Mouse (Mus musculus): ENCODE measurements at regions not wholly inside any gene's neighbourhood (a gene's known extent, or its start where the extent isn't known, plus 50 kb on each side); places are given as distances from the start of the nearest gene placed in this dataset.

- no peak for DNase-seq
Observed at GRCm38 (mm10) chr9:13905086-13905669, 77.7 kb downstream of the Fam76b start.

GRCm38 (mm10) chr9:13906736-13907135, 79.2 kb downstream of the Fam76b start:
- DNase-seq: no peak

- DNase-seq: no peak
Observed at GRCm38 (mm10) chr9:13909604-13910003, 82.1 kb downstream of the Fam76b start.

GRCm38 (mm10) chr9:13910091-13910490, 82.6 kb downstream of the Fam76b start:
- DNase-seq: peak; percentile 56

- no peak for DNase-seq
Observed at GRCm38 (mm10) chr9:13913459-13913858, 85.9 kb downstream of the Fam76b start.

- DNase-seq: no peak
Observed at GRCm38 (mm10) chr9:13914131-13914530, 86.6 kb downstream of the Fam76b start.

- DNase-seq: no peak
Observed at GRCm38 (mm10) chr9:13914847-13915246, 87.3 kb downstream of the Fam76b start.

- DNase-seq: no peak
Observed at GRCm38 (mm10) chr9:13916837-13917236, 89.3 kb downstream of the Fam76b start.

GRCm38 (mm10) chr9:13918606-13919202, 91.2 kb downstream of the Fam76b start:
- DNase-seq: no peak

GRCm38 (mm10) chr9:13919739-13920410, 92.4 kb downstream of the Fam76b start:
- DNase-seq: no peak

- no peak for DNase-seq
Observed at GRCm38 (mm10) chr9:13920623-13921022, 93.1 kb downstream of the Fam76b start.

- no peak for DNase-seq
Observed at GRCm38 (mm10) chr9:13932001-13932508, 104.5 kb downstream of the Fam76b start.

GRCm38 (mm10) chr9:13933404-13933803, 105.9 kb downstream of the Fam76b start:
- no peak for DNase-seq

GRCm38 (mm10) chr9:13937301-13937700, 109.8 kb downstream of the Fam76b start:
- no peak for DNase-seq

- DNase-seq: no peak
Observed at GRCm38 (mm10) chr9:13946519-13946918, 119.0 kb downstream of the Fam76b start.

GRCm38 (mm10) chr9:13952157-13952556, 124.6 kb downstream of the Fam76b start:
- no peak for DNase-seq

GRCm38 (mm10) chr9:13963140-13963763, 135.7 kb downstream of the Fam76b start:
- DNase-seq: no peak

- no peak for DNase-seq
Observed at GRCm38 (mm10) chr9:13963796-13964195, 136.3 kb downstream of the Fam76b start.

- no peak for DNase-seq
Observed at GRCm38 (mm10) chr9:13964256-13964655, 136.7 kb downstream of the Fam76b start.

- DNase-seq: no peak
Observed at GRCm38 (mm10) chr9:13966212-13966611, 138.7 kb downstream of the Fam76b start.

- DNase-seq: peak; percentile 58
Observed at GRCm38 (mm10) chr9:13969262-13969661, 141.7 kb downstream of the Fam76b start.

- no peak for DNase-seq
Observed at GRCm38 (mm10) chr9:13973600-13973999, 146.1 kb downstream of the Fam76b start.

- peak; percentile 32 for DNase-seq
Observed at GRCm38 (mm10) chr9:13974870-13975269, 147.4 kb downstream of the Fam76b start.

GRCm38 (mm10) chr9:13978842-13979241, 151.3 kb downstream of the Fam76b start:
- no peak for DNase-seq

Measured in kidney, postnatal 14 days (tissue).